Mouse (Mus musculus) megakaryocyte, embryonic 14.5 days (primary cell): ENCODE results near the gene Scube2.

Experiments
- FLI1 ChIP-seq: IDR thresholded peaks from 2 replicates; pipeline ENCODE4 v1.6.1; 2012; ENCODE audit warnings: low read length, inconsistent platforms, mixed read lengths
- GATA1 ChIP-seq: IDR thresholded peaks from 3 replicates; pipeline ENCODE4 v1.6.1; 2012; ENCODE audit warnings: mixed read lengths, low read length, inconsistent platforms, borderline replicate concordance

GRCm38 (mm10) chr7:109892530-109892929 is 27.1 kb upstream of the Scube2 start:
- TF ChIP-seq GATA1 (no peak), FLI1 (no peak)
